Mouse (Mus musculus): ENCODE results near the gene Galnt16. TPM values are rescaled to one million over a fixed set of nuclear protein-coding genes. Genes with fewer than 3 reads are reported as not detected.

The Galnt16 gene
- polyA plus RNA-seq, 1 experiment from 2014 or later: 5.9 TPM

Other genes with a start within 250 kb of the Galnt16 start
- 11.4 and 11.6 TPM in 2 replicates for gene Dcaf5, start 81.7 kb upstream of the Galnt16 start, polyA plus RNA-seq (2014; fragmentation: Nextera tagmentation; extraction: Ambion mirVana)
- gene Exd2, start 55.2 kb upstream of the Galnt16 start, polyA plus RNA-seq (2014; fragmentation: Nextera tagmentation; extraction: Ambion mirVana): 29.4 and 36.5 TPM in 2 replicates
- gene Slc39a9, start 125.6 kb downstream of the Galnt16 start, polyA plus RNA-seq (2014; fragmentation: Nextera tagmentation; extraction: Ambion mirVana): 26.1 and 29.4 TPM in 2 replicates
- gene Erh, start 126.1 kb downstream of the Galnt16 start, polyA plus RNA-seq (2014; fragmentation: Nextera tagmentation; extraction: Ambion mirVana): 316 and 325 TPM in 2 replicates
- gene Plekhd1, start 174.3 kb downstream of the Galnt16 start, polyA plus RNA-seq (2014; fragmentation: Nextera tagmentation; extraction: Ambion mirVana): 11.8 and 12.1 TPM in 2 replicates
- gene Ccdc177, start 242.4 kb downstream of the Galnt16 start, polyA plus RNA-seq (2014; fragmentation: Nextera tagmentation; extraction: Ambion mirVana): 0.11 and 0.12 TPM in 2 replicates